Mouse (Mus musculus): Measurements from ENCODE around the gene Sdr9c7.
"Not testable (repeated sequence)": the region's sequence is repeated elsewhere in the genome, so short reads cannot be mapped to it uniquely, and the experiment has no call there.

Sdr9c7 gene

DNA sequence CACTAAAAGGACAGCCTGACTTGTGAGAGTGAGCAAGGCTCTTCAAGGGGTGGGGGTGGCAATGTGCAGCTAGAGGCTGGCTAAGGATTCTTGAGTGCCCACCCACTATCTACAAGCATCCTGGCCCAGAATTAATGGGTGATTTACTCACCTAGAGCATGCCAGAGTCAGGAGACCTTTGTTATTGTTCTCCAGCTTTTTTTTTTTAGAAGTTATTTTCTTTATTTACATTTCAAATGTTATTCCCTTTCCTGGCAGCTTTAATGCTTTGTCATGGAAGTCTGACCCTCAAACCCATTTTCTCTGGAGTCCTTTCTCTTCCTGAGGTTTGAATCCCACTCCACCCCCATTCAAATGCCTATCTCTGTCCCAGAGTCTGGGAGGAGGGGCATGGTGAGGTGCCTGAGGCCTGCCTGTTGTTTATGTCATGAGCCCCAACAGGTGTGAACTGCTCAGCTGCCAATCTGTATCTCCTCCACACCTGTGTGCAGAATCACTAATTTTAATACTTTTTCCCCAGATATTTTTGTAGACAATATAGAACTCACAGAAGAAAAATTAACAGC lies 9.2 kb downstream of the Sdr9c7 start:
- DNase-seq, result no peak

DNA sequence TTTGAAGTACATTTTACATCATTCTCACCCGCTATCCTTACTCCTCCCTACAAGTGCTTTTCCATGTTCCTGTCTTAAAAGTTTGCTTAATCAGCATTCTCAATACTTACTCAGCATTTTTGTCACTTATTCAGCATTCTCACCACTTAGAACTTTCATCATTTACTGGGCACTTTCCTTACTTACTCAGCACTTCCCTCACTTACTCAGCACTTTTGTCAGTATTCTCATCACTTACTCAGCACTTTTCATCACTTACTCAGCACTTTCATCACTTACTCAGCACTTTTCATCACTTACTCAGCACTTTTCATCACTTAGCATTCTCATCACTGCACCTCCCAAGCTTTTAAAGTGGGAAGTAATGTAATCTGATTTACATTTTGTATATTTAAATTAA lies 17.3 kb downstream of the Sdr9c7 start:
- DNase-seq, result no peak

DNA sequence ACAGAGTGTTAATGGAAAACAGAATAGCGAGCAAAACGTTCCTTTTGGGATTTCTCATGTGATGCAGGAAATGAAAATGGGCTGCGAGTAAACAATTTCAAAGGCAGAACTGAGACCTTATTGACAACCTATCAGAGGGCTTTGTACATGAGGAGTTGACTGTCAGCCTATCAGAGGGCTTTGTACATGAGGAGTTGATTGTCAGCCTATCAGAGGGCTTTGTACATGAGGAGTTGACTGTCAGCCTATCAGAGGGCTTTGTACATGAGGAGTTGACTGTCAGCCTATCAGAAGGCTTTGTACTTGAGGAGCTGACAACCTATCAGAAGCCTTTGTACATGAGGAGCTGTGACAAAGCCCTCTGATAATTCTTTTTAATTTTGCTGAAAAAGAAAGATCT lies 18.9 kb downstream of the Sdr9c7 start:
- not testable (repeated sequence) for DNase-seq

DNA sequence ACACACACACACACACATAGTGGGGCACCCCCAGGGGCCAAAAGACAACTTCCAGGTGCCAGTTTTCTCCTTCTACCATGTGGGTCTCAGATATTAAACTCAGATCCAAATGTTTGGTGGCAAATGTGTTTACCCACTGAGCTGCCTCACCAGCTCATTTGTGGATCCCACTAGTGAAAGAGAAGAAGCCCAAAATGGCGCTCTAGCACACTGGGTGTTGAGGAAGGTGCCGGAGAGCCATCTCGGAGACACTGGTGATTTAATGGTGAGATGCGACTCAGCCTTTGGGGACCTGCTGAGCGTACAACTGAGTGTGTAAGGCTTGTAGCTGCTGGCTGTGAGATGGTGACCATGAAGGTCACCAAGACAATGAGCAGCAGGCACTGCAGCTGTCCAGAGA lies 19.3 kb downstream of the Sdr9c7 start:
- no peak for DNase-seq

DNA sequence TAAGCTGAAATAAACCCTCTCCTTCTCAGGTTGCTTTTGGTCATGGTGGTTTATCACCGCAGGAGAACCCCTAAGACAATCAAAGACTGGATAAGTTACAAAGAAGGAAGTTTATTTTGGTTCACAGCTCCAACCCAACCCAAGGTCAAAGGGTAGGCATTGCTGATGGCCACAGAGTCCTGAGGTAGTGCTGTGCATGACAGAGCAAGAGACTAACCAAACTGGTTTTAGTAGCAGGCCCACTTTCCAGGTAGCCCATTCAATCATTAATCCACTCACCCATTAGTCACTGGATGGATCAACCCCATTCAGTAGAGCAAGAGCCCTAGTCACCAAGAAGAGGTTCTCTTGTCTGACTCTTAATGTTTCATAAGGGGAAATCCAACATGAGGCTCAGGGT lies 23.9 kb downstream of the Sdr9c7 start:
- no peak for DNase-seq

DNA sequence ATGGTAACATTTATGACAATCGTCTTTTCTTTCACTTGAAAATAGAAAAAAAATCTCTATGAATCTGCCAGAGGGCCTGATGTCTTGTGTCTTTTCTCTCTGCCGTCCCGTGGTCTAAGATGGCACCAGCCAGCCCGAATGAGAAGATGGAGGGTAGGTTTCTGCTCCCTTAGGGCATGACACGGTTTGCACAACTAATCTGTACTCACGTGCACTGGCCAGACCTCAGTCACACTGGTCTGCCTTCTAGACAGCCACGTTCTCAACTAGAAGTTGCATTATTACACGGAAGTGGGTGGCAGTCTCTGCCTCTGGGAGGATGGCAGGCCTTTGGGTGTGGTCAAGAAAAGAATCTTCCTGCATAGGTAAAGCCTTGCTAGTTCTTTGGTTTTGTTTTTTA lies 24.7 kb downstream of the Sdr9c7 start:
- DNase-seq, result no peak

DNA sequence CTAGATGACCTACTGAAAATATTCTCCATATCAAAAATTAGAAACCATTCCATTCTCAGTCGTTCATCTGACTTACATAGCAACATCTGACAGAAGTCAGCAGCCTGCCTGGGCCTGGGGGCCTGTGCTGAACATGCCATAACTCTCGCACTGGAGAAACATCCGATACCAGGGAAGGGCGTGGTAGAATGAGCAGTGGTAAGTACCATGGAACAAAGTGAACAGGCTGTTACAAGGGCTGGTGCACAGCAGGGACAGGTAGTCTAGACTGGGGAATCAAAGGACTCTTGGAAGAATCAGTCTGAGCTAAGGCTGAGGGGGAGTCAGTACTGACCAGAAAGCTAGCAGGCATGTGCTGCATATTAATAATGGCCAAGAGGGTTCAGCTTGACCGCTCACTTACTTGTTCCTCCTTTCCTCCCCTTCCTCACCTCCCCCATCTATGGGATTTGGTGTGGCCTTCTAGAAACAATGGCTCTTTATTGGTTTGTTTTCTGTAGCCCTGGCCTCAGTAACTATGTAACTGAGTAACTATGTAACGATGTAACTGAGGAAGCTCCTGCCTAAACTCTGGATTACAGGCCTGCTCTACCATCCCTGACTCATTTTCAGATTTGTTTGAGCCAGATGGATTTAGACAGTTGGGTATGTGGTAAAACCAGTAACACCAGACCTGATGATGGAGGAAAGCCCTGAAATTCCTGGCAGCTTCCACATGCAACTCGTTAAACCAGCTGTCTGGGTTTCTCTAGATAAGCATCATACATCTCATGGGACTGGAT lies 26.5 kb downstream of the Sdr9c7 start:
- DNase-seq, result no peak

DNA sequence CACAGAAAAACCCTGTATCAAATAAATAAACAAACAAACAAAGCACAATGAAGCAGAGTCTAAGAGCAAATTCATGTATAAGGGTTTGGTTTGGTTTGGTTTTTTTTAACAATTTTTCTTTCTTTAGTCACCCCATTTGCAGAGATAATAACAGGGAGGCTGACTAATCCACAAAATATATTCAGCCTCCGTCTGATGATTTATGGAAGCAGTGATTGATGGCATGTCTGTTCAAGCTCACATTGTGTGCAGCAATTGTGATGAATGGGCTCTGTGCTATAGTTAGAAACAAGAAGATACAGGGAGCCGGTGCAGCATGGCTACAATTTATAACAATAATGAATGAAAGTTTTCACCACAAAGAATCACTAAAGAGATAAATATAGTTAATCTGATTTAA lies 29.4 kb downstream of the Sdr9c7 start:
- DNase-seq, result no peak

DNA sequence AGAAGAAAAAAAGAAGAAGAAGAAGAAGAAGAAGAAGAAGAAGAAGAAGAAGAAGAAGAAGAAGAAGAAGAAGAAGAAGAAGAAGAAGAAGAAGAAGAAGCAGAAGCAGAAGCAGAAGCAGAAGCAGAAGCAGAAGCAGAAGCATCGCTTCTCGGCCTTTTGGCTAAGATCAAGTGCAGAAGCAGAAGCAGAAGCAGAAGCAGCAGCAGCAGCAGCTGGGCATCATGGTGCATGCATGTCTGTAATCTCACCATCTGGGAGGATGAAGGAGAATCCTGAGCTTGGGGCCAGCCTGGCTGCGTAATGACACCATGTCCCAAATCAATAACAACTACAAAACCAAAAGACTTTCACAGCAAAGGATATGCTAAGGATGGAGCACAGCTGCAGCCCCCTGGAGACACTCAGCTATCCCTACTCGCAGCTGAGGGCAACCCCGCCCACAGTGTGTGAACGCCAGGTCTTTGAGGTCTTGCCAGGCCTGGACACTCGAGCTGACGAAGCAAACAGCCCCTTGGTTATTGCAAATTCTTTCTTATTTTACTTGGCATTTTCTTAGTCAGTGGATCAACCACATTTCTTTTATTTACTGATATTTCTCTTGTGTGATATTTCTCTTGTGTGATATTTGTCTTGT lies 34.1 kb downstream of the Sdr9c7 start:
- DNase-seq, result peak; percentile 53

DNA sequence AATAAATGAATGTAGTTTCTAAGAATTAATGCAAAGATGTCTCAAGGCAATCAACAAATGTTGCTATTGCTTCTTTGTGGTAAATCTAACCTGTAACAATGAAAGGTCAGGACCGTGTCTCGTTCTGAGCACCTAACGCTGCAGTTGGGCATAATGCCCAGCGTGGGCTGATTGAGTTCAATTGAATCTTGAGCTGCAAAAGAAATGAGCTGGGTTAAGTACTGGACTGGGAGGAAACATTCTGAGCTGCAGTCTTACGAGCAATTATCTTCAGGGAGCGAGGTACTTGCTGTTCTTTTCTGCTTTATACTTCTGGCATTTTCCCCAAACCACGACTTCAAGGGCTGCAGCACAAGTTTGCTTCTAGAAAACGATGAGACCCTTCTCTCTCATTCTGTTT lies 38.0 kb downstream of the Sdr9c7 start:
- peak; percentile 20 for DNase-seq

DNA sequence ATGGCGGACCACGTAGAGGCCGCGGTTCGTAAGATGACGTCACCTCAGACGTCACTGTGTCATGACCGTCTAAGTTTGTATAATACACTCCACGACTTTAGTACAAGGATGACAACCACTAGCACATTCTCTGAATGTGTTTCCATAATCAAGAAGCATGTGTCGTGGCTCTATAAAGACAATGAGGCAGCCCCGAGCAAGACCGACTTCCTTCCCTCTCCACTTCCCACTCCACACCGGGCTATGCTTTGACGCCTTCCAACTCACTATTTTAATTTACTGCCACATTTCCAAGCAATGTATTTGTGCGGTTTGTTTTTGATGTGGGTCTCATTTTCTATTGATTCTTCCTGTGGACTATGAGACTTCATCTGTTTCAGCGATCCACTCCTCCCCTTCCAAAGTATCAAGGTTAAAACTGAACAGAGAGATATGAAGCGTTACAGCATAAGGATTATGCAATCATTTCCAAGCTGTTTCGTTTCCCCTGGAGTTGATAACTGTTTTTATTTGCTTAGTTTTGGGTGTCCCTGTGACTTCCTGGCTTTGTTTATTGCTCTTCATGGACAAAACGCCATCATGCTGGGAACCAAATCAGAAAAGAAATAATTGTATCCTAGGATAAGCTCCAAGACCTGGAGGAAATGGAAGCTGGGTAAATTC lies 38.6 kb downstream of the Sdr9c7 start:
- peak; percentile 14 for DNase-seq

DNA sequence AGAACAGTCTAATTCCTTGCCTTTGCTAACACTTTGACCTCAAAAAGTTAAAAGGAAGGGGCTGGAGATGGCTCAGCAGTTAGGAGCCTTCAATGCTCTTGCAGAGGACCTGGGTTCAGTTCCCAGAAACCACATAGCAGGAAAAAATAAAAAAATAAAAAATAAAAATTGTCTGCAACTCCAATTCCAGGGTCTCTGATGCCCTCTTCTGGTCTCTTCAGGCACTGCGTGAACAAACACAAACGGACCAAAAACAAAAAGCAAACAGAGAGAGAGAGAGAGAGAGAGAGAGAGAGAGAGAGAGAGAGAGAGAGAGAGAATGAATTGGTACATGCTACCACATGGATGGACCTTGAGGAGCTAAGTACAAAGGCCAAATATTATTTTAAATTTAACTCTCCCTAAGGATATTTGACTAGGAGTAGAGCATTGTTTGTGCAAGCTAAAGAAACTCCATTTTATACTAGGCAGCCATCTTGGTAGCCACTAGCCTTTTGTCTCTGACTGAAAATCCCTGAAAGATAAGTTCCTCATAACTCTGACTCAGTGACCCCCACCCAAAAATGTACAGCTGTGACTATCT lies 39.2 kb downstream of the Sdr9c7 start:
- peak; percentile 87 for DNase-seq

DNA sequence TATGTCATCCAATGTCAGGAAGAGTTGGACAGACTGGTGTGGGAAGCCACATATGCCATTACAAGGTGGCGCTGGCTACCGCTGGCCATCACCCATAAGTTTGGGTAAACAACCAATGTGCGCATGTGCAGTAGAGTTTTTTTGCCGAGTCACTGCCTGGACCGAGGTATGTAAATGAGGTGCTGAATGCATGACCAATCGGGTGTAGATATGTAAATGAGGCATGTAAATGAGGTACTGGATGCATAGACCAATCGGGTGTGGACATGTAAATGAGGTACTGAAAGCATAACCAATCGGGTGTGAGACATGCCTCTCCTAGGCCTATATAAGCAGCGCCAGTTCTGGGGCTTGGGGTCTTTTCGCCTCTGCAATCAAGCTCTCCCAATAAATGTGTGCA lies 41.3 kb downstream of the Sdr9c7 start:
- not testable (repeated sequence) for DNase-seq

DNA sequence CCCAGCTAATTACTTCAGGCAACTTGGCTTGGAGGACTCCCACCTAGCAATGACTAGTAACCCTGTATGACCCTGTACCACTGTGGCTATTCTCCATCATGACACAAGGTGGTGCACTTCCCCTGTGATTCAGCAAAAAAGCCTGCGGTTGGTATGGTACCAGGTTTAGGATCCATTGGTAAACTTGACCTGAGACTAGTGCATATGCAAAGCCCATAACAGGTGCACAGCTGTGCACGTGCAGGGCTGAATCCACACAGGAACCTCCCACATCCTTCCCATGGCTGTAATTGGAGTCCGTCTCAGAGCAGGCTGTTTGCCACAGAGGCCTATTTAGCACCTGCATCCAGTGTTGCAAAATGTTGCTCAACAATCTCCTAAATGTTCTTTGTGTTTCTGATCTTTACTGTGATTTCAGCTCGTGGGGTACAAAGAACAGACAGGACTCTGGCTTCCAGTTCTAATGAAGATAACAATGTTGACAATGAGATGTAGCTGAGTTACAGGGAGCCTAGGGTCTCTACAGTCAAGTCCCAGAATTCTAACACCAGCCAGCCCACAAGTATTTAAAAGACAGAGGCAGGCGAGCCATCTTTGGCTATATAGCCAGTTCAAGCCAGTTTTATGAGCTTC lies 47.2 kb downstream of the Sdr9c7 start:
- DNase-seq, result peak; percentile 59

DNA sequence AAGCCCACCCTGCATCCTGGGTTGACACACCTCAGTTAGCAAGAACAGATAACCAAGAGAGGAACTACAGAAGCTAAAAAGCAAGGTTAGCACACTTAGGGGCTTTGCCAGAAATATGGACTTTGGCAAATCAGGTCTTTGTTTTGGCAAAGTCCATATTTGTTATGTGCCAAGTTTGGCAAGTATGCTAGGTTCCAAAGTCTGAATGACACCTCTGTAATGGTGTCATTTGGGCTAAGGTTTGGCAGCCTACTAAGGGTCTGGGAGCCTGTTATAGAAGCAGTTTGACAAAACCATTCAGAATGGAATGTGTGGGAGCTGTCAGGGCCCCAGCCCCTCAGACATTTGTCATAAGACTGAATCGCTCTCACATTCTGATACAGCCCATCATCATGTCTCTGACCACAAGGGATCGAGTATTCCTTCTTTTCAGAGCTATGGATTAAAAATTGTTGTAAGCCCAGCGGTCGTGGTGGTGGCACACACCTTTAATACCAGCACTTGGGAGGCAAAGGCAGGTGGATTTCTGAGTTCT lies 51.3 kb downstream of the Sdr9c7 start:
- no peak for DNase-seq

DNA sequence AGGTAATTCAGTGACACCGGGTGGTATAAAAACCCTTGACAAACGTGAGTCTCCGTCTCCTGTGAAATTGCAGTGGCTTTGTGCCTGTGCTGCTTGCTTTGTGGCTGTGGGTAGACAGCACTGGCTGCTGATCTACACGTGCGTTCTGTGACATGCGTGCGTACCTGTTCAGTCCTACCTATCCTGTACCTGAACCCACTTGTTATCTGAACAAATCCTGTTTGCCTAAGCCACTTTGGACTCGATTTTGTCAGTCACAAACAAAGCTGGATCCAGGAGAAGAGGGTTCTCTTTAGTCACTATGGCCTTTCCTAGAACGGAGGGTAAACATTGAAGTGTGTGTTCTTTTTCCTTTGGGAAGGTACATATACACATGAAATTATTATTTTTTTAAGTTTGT lies 53.1 kb downstream of the Sdr9c7 start:
- no peak for DNase-seq

DNA sequence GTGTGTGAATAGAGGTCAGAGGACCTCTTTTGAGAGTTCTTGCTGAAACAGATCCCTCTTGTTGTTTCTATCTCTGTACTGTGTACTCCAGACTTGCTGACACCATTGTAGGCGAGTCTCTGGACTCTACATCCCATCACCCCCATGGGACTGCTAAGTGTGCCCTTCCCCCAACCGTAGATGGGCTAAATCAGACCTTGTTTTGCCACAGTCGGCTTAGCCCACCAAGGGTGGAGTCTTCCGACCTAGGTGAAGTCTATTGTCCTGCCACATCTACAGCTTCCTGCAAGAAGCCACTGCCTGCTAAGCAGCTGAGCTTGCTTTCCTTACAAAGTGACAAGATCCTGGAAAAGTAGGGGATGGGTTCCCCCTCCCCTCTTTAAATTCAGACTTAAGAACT lies 53.5 kb downstream of the Sdr9c7 start:
- no peak for DNase-seq

DNA sequence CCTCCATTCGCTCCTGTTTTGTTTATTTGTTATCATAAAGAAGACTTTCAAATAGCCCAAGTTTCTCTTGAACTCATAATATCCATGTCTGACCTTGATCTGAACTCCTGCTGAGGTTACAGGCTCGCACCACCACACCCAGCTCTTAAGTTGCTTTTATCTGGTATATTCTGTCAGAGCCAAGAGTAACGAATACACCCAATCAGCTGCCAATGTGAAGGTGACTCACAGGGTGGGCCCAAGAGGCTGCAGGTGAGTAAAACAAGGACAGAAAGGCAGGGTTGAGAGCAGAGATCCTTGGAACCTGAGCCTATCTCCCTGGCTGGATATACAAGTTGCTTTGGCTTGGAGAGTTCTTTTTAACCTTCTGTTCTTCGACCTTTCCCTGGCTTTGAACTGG lies 56.7 kb downstream of the Sdr9c7 start:
- DNase-seq, result no peak

DNA sequence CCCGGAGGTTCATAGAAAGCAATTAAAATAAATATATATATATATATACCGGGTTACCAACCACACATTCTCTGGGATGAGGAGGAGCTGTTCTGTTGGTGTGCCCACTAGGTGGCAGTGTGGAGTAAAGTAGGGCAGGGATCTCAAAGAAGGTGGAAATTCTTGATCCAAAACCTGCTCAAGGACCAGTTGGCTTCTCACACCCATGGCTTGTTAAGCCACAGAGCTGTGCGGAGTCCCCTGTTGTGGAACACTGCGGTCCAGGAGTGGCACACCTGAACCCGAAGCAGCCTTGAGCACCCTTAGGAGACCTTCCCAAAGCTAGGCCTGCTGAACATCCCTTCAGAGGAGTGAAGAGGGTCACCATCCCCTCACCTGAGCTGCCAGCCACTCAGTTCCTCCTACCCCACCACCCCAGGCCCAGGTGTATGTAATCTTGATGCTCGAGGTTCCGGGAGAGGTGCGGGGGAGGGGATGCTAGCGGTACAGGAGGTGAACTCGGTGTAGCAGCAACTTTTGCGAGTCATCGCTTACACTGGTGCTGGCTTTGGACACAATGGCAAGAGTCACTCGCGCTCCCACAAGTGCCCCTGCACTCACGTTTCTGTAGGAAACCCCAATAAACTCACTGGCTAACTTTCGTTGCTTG lies 58.0 kb downstream of the Sdr9c7 start:
- DNase-seq, result peak; percentile 88

DNA sequence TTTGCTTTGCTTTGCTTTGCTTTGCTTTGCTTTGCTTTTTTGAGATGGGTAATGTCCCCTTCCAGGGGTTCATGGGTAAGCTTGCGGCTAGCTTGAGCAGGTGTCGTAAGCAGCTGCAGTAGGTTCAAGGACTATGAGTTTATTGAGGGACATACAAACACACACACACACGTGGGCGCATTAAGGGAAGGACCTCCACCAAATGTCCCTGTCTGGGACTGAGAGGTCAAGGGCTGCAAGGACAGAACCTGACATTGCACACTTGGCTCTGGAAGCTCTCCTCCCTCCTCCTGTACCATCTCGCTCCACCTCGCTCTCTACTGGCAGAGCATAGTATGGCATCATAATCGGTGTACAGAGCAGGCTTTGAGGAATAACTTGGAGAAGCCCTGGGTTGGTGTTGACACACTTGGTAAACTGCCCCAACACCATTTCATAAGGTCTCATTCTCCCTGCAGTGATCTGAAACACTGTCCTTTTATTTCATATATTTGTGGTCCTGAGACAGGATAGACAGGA lies 60.9 kb downstream of the Sdr9c7 start:
- no peak for DNase-seq
